Mouse (Mus musculus): ENCODE data around the gene Arhgap42.

DNA sequence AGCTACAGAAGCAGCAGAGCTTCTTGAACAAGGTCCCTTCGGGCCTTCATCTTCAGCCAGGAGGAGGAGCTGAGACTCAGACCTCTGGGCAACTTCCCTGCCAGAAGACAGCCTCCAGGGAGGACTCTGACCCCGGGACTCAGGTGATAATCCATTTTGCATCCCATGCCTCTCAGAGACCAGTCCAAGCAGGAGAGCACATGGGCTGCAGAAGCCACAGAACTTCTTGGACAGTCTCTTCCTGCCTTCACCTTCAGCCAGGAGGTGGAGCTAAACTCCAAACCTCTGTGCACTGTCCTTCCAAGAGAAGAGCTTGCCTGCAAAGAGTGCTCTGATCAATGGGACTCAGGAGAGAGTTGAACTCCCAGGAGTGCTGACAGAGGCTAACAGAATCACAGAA lies 155.5 kb downstream of the Arhgap42 start:
- no peak for TF ChIP-seq CTCF (conservative IDR thresholded peaks at IDR 0.05; ENCODE audit: low read length)
- TF ChIP-seq NANOG (IDR thresholded peaks at IDR 0.05; ENCODE audit: borderline replicate concordance, low read length) = no peak

All from E14TG2a.4 (cell line).